Mouse (Mus musculus) limb, embryonic 15.5 days (tissue): ENCODE data around the gene Ldlr. TPM values are rescaled to one million over a fixed set of nuclear protein-coding genes. Genes with fewer than 3 reads are reported as not detected.
A peak's percentile ranks its signal among the peaks of the same experiment; 100 is the strongest.

Experiments used
- ATAC-seq: fragments of 200-750 bp; cut with Nextera tagmentation; 2 replicates; pipeline ENCODE4 v1.8.0; 2017; ENCODE audit warnings: low read depth, moderate TSS enrichment; ENCODE audit not compliant: insufficient number of reproducible peaks, low FRiP score, low TSS enrichment
- H3K27ac ChIP-seq: fragments of 300-500 bp; sonication (generic); 2 replicates; pipeline ENCODE4 v1.5.1; 2015; ENCODE audit warnings: moderate library complexity, mild to moderate bottlenecking, inconsistent platforms
- H3K27me3 ChIP-seq: fragments of 300-500 bp; sonication (generic); 2 replicates; pipeline ENCODE4 v1.6.1; 2015; ENCODE audit warnings: inconsistent platforms
- H3K36me3 ChIP-seq: fragments of 300-500 bp; sonication (generic); 2 replicates; pipeline ENCODE4 v1.6.1; 2015; ENCODE audit warnings: inconsistent platforms
- H3K4me1 ChIP-seq: fragments of 300-500 bp; sonication (generic); 2 replicates; pipeline ENCODE4 v1.6.1; 2015; ENCODE audit warnings: inconsistent platforms
- H3K4me2 ChIP-seq: fragments of 300-500 bp; sonication (generic); 2 replicates; pipeline ENCODE4 v1.6.1; 2015; ENCODE audit warnings: mild to moderate bottlenecking, inconsistent platforms
- H3K4me3 ChIP-seq: fragments of 300-500 bp; sonication (generic); 2 replicates; pipeline ENCODE4 v1.5.1; 2015; ENCODE audit warnings: mild to moderate bottlenecking, inconsistent platforms
- H3K9ac ChIP-seq: fragments of 300-500 bp; sonication (generic); 2 replicates; pipeline ENCODE4 v1.6.1; 2015; ENCODE audit warnings: inconsistent platforms
- H3K9me3 ChIP-seq: fragments of 300-500 bp; sonication (generic); 2 replicates; pipeline ENCODE4 v1.6.1; 2016; ENCODE audit warnings: inconsistent platforms
- WGBS: fragments of 180-500 bp; shearing (Covaris S2); methylation state at CpG from one replicate; pipeline ENCODE4 v1.1.7; 2015; 5-methylcytosine and 5-hydroxymethylcytosine counted together
- polyA plus RNA-seq: library from polyadenylated mRNA; unstranded; fragments of >200 nt; fragmentation: Nextera tagmentation; extraction: Ambion mirVana; gene quantifications from 2 replicates; pipeline ENCODE4 v1.2.1, GENCODE M21; 2015

Gene Ldlr
- polyA plus RNA-seq, 1 experiment from 2014 or later: 42.8 TPM

GRCm38 (mm10) chr9:21796919-21797318 lies 73.6 kb downstream of the Ldlr start:
- H3K4me2 ChIP-seq: peak overlapping the region; percentile 79
- no peaks in the 10 kb centered on the region for H3K27me3 ChIP-seq
- peaks cover 46% of the 10 kb centered on the region for H3K36me3 ChIP-seq

DNA sequence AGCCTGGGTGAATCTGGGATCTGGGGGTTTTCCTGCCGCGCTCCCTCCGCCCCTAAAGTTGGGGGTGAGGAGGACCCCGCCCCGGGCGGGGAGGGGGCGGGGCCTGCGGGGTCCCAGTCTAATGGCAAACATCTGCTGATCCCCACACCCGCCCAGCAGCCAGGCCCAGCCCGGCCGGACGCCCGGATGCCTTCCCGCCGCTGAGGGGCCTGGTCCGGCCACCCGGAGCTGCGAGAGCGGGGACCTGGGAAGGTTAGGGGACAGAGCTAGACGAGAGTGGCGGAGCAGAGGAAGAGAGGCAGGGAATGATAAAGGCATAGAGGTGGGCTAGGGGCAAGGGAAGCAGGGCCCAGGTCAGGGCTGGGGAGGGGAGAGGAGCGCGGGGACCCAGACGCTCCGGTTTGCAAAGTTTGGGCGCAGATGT lies 74.7 kb downstream of the Ldlr start:
- Histone ChIP-seq H3K9ac (peak overlapping the region; percentile 84), H3K27me3 (no peaks in the 10 kb centered on the region), H3K9me3 (no peaks in the 10 kb centered on the region), H3K36me3 (peaks cover 50% of the 10 kb centered on the region), H3K4me2 (peak overlapping the region; percentile 79), H3K4me3 (peak overlapping the region; percentile 85), H3K27ac (peak overlapping the region; percentile 97), H3K4me1 (peaks cover 35% of the 10 kb centered on the region)
- ATAC-seq: peak; percentile 56
- WGBS: 0% methylated on average over 26 of the region's 26 CpGs

More at GRCm38 (mm10) chr9:21796919-21797318, 73.6 kb downstream of the Ldlr start:
- Histone ChIP-seq H3K4me3 (peak overlapping the region; percentile 85), H3K27ac (peak overlapping the region; percentile 97), H3K4me1 (peaks cover 45% of the 10 kb centered on the region), H3K9me3 (no peaks in the 10 kb centered on the region), H3K9ac (no peak overlapping the region)
- WGBS: 58% methylated on average over 3 of the region's 3 CpGs
- ATAC-seq: no peak

- H3K27ac ChIP-seq: peak within 1 kb of the TSS; percentile 97
- peak; percentile 71 for ATAC-seq
- no peaks in the 10 kb centered on the region for H3K27me3 ChIP-seq
- peak within 1 kb of the TSS; percentile 84 for H3K9ac ChIP-seq
- peaks cover 33% of the 10 kb centered on the region for H3K4me1 ChIP-seq
- H3K36me3 ChIP-seq: peaks cover 49% of the 10 kb centered on the region
- H3K9me3 ChIP-seq: no peaks in the 10 kb centered on the region
- WGBS: under 1% methylated on average over 52 of the region's 52 CpGs
- H3K4me2 ChIP-seq: peak within 1 kb of the TSS; percentile 79
- peak within 1 kb of the TSS; percentile 85 for H3K4me3 ChIP-seq
These were observed 75.2 kb downstream of the Ldlr start, which contains the start of gene Kank2 for GRCm38 (mm10) chr9:21798345-21799009. Gene Kank2, minus strand, starts transcription at chr9:21798744.

GRCm38 (mm10) chr9:21799010-21799350 lies 75.7 kb downstream of the Ldlr start:
- Histone ChIP-seq H3K4me2 (peak overlapping the region; percentile 79), H3K36me3 (peaks cover 44% of the 10 kb centered on the region), H3K4me3 (peak overlapping the region; percentile 85), H3K27ac (peak overlapping the region; percentile 97), H3K9me3 (no peaks in the 10 kb centered on the region), H3K27me3 (no peaks in the 10 kb centered on the region), H3K4me1 (peaks cover 35% of the 10 kb centered on the region), H3K9ac (no peak overlapping the region)
- WGBS: 48% methylated on average over 3 of the region's 3 CpGs
- no peak for ATAC-seq

Other genes starting within 250 kb of the Ldlr start
- gene Tmed1, start 213.2 kb upstream of the Ldlr start, polyA plus RNA-seq: 123 and 132 TPM in 2 replicates
- 3.5 and 3.6 TPM in 2 replicates for gene AB124611, start 197.3 kb upstream of the Ldlr start, polyA plus RNA-seq
- gene Carm1, start 176.6 kb upstream of the Ldlr start, polyA plus RNA-seq: 47.3 and 53.2 TPM in 2 replicates
- gene Timm29, start 130.8 kb upstream of the Ldlr start, polyA plus RNA-seq: 28.3 and 31.4 TPM in 2 replicates
- 23.3 and 23.6 TPM in 2 replicates for gene Yipf2, start 130.7 kb upstream of the Ldlr start, polyA plus RNA-seq
- 65.4 and 68.7 TPM in 2 replicates for gene Smarca4, start 107.3 kb upstream of the Ldlr start, polyA plus RNA-seq
- 84.3 and 89.8 TPM in 2 replicates for gene Spc24, start 36.8 kb downstream of the Ldlr start, polyA plus RNA-seq
- 20.9 and 22.7 TPM in 2 replicates for gene Kank2, start 75.3 kb downstream of the Ldlr start, polyA plus RNA-seq
- gene Angptl8, start 112.0 kb downstream of the Ldlr start, polyA plus RNA-seq: 0.64 and 0.70 TPM in 2 replicates
- gene Dock6, start 129.2 kb downstream of the Ldlr start, polyA plus RNA-seq: 38.1 and 41.0 TPM in 2 replicates
- 57.3 and 57.7 TPM in 2 replicates for gene Rab3d, start 194.7 kb downstream of the Ldlr start, polyA plus RNA-seq
- gene Ccdc159, start 204.0 kb downstream of the Ldlr start, polyA plus RNA-seq: 3.2 and 4.1 TPM in 2 replicates
- 53.4 and 56.0 TPM in 2 replicates for gene Tmem205, start 204.1 kb downstream of the Ldlr start, polyA plus RNA-seq
- 8.4 and 8.7 TPM in 2 replicates for gene Plppr2, start 213.6 kb downstream of the Ldlr start, polyA plus RNA-seq
- gene Swsap1, start 232.3 kb downstream of the Ldlr start, polyA plus RNA-seq: 7.0 and 9.2 TPM in 2 replicates
- gene Epor, start 240.0 kb downstream of the Ldlr start, polyA plus RNA-seq: 6.0 and 6.4 TPM in 2 replicates